Mouse (Mus musculus): ENCODE measurements around the gene Mab21l2. TPM values are rescaled to one million over a fixed set of nuclear protein-coding genes. Genes with fewer than 3 reads are reported as not detected.

Mab21l2 gene
- polyA plus RNA-seq, 1 experiment from 2014 or later, result 38.9 TPM

DNA sequence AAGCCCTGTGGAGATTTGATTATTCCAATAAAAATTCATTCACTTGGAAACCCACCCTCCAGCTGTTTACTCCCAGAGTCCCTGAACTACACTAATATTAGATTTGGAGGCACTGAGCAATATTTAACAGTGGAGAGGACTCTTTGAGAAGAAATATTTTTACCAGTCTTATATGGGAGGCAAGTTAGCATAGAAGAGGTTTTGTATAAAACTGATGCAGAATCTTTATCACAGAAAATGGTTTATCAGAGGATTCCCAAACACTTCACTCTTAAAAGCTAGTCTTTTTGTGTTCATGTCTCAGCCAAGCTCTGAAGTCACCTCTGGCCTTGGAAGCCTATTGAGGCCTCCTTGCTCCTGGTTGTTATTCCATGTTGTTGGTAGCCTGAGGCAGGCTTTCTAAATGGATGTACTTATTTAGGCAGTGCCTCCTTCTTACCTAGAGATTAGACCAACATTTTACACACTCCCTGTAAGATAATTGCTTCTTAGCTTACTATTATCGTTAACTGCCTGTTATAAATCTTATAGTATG is 6.5 kb downstream of the Mab21l2 start:
- WGBS, result 21% methylated on average over 1 of the region's 1 CpGs
- ATAC-seq, result no peak
- Histone ChIP-seq H3K9me3 (ENCODE audit: control insufficient read depth) (no peaks in the 10 kb centered on the region), H3K27me3 (replicated peaks; ENCODE audit: control insufficient read depth, insufficient read depth, low read length) (no peaks in the 10 kb centered on the region), H3K4me2 (replicated peaks; ENCODE audit: low read depth) (peak overlapping the region; percentile 51), H3K36me3 (ENCODE audit: control insufficient read depth, insufficient read depth) (peaks cover 5% of the 10 kb centered on the region; the same call in 1 of the 2 replicates), H3K9ac (ENCODE audit: low read depth, low read length) (no peak overlapping the region), H3K4me3 (ENCODE audit: low read depth, low read length) (peak overlapping the region; percentile 29; the same call in 1 of the 2 replicates), H3K4me1 (replicated peaks; ENCODE audit: control insufficient read depth, insufficient read depth, low read length) (0 out of 2 replicates have a peak, but pooled peaks cover 5% of the 10 kb centered on the region), H3K27ac (ENCODE audit: low read depth, low read length) (no peak overlapping the region)
- TF ChIP-seq CTCF (IDR thresholded peaks at IDR 0.05; ENCODE audit: low read depth), result no peak

DNA sequence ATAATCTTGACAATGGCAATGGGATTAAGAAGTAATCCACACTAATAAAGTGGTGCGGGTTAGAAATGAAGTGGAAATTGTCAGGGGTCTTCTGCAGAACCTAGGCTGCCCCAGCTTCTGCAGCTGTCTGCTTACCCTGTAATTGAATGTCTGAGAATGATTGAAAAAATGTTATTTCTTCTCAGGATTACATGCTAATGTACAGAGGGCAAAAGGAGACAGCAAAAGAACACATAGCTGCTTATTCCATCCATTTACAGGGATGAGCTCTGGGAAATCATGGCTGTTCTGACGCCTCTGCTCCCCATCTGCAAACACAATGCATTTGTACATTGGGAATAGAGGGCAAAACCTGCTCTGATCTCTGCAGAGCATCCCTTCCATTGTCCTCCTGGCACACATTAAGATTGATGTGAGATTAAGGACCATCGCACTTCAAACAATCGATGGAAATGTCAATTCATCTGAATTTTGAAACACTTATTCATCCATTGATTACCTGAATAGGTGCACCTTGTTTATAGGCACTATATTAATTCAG is 7.3 kb downstream of the Mab21l2 start:
- Histone ChIP-seq H3K36me3 (ENCODE audit: control insufficient read depth, insufficient read depth) (no peaks in the 10 kb centered on the region; the same call in 1 of the 2 replicates), H3K4me2 (replicated peaks; ENCODE audit: low read depth) (peak overlapping the region; percentile 51), H3K4me3 (ENCODE audit: low read depth, low read length) (0 out of 2 replicates have a peak overlapping the region, but pooled peaks have one; percentile 9), H3K27me3 (replicated peaks; ENCODE audit: control insufficient read depth, insufficient read depth, low read length) (no peaks in the 10 kb centered on the region), H3K4me1 (replicated peaks; ENCODE audit: control insufficient read depth, insufficient read depth, low read length) (0 out of 2 replicates have a peak, but pooled peaks cover 5% of the 10 kb centered on the region), H3K27ac (ENCODE audit: low read depth, low read length) (no peak overlapping the region), H3K9ac (ENCODE audit: low read depth, low read length) (no peak overlapping the region), H3K9me3 (ENCODE audit: control insufficient read depth) (no peaks in the 10 kb centered on the region)
- 59% methylated on average over 4 of the region's 4 CpGs for WGBS
- ATAC-seq, result no peak
- no peak for TF ChIP-seq CTCF (IDR thresholded peaks at IDR 0.05; ENCODE audit: low read depth)

DNA sequence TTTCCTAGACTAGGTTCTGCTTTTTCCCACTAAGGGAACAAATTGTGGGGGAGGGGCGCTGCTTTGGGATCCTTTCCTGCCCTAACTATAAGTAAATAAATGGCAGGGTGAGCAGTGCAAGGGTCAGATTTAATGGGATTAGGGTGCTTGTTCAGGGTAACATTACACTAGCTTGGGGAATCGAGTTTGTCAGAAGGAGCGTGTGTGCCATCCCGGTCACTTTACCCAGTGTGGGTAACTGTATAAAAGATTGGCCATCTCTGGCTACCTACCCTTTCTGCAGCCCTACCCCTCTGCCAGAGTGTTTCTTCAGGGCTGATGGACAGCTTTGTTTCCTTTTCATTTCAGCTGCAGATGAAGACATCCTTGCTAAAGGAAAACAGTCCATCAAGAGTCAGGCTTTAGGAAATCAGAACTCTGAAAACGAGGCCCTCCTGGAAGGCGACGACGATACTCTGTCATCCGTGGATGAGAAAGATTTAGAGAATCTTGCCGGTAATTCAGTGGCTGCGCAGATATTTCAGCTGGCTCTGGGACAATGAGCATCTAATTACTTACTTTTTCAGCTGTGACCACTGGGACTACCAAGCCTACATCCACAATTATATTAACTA is 8.8 kb downstream of the Mab21l2 start:
- Histone ChIP-seq H3K4me2 (replicated peaks; ENCODE audit: low read depth) (peak overlapping the region; percentile 47), H3K9ac (ENCODE audit: low read depth, low read length) (0 out of 2 replicates have a peak overlapping the region, but pooled peaks have one; percentile 7), H3K27ac (ENCODE audit: low read depth, low read length) (0 out of 2 replicates have a peak overlapping the region, but pooled peaks have one; percentile 15), H3K36me3 (ENCODE audit: control insufficient read depth, insufficient read depth) (no peaks in the 10 kb centered on the region; the same call in 1 of the 2 replicates), H3K4me1 (replicated peaks; ENCODE audit: control insufficient read depth, insufficient read depth, low read length) (0 out of 2 replicates have a peak, but pooled peaks cover 5% of the 10 kb centered on the region), H3K4me3 (ENCODE audit: low read depth, low read length) (no peak overlapping the region; the same call in 1 of the 2 replicates), H3K9me3 (ENCODE audit: control insufficient read depth) (no peaks in the 10 kb centered on the region), H3K27me3 (replicated peaks; ENCODE audit: control insufficient read depth, insufficient read depth, low read length) (no peaks in the 10 kb centered on the region)
- no peak for ATAC-seq
- WGBS, result 45% methylated on average over 11 of the region's 11 CpGs
- no peak for TF ChIP-seq CTCF (IDR thresholded peaks at IDR 0.05; ENCODE audit: low read depth)

DNA sequence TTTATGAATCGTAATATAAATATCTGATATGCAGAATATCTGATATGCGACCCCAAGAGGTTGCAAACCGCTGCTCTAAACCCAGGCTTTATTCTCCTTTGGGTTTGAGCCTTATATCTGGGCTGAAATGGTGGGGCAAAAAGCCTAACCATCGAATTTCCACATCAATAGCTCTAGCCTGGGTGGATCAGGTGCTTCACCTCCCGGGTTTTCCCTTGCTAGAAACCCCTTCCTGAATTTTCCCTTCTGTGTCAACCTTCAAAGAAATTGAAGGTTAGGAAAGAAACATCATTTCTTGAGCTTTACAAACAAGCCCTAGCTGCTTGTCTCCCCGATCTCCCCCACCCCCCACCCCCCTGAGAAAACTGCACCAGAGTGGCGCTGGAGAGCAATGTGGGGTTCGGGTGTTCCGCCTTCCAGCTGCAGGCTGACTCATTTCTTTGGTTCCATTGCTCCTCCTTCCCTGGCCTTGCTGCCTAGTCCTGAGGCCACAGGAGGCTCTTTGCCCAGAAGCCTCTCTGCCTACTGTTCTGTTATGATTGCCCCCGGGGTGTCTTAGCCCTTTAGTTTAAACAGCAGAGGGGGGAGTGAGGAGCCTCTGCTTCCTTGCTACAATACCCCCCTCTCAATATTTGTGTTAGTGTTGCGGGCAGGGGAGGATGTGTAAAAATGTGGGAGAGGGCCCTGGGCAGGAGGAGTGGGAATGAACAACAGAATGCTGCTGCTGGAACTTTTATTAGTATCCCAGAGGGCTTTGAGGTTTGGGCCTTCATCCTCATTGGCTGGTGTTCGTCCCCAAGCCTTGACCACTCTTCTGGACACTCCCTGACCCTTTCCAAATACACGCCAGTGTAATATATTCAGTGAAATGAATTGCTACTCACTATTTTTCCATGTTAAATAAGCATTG is 9.5 kb downstream of the Mab21l2 start:
- Histone ChIP-seq H3K9ac (ENCODE audit: low read depth, low read length) (no peak overlapping the region), H3K27ac (ENCODE audit: low read depth, low read length) (0 out of 2 replicates have a peak overlapping the region, but pooled peaks have one; percentile 15), H3K4me3 (ENCODE audit: low read depth, low read length) (no peak overlapping the region), H3K9me3 (ENCODE audit: control insufficient read depth) (no peaks in the 10 kb centered on the region), H3K27me3 (replicated peaks; ENCODE audit: control insufficient read depth, insufficient read depth, low read length) (no peaks in the 10 kb centered on the region), H3K36me3 (ENCODE audit: control insufficient read depth, insufficient read depth) (no peaks in the 10 kb centered on the region; the same call in 1 of the 2 replicates), H3K4me2 (replicated peaks; ENCODE audit: low read depth) (0 out of 2 replicates have a peak overlapping the region, but pooled peaks have one; percentile 9), H3K4me1 (replicated peaks; ENCODE audit: control insufficient read depth, insufficient read depth, low read length) (0 out of 2 replicates have a peak, but pooled peaks cover 5% of the 10 kb centered on the region)
- whole genome bisulfite sequencing, result 33% methylated on average over 13 of the region's 13 CpGs
- no peak for ATAC-seq
- peak; percentile 59 for TF ChIP-seq CTCF (IDR thresholded peaks at IDR 0.05; ENCODE audit: low read depth)

DNA sequence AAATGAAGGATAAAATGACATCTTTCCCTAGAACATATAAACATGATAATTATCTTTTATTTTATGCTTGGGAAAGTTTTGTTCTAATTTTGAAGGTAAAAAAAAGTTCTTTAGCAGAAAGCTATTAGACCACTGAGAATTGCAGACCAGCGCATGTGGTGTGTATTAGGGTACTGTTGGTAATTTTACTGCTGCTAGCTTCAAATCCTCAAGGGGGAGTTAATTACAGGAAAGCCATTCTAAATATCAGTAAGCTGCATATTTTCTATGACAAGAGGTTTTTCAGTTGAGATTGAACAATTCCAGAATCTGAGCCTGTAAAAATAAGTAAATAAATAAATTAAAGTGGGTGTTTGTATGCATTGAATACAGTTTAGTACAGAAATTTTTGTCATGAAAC is 11.7 kb downstream of the Mab21l2 start:
- Histone ChIP-seq H3K27ac (ENCODE audit: low read depth, low read length) (no peak overlapping the region), H3K36me3 (ENCODE audit: control insufficient read depth, insufficient read depth) (no peaks in the 10 kb centered on the region; the same call in 1 of the 2 replicates), H3K9ac (ENCODE audit: low read depth, low read length) (no peak overlapping the region), H3K9me3 (ENCODE audit: control insufficient read depth) (no peaks in the 10 kb centered on the region), H3K4me1 (replicated peaks; ENCODE audit: control insufficient read depth, insufficient read depth, low read length) (0 out of 2 replicates have a peak, but pooled peaks cover 5% of the 10 kb centered on the region), H3K27me3 (replicated peaks; ENCODE audit: control insufficient read depth, insufficient read depth, low read length) (no peaks in the 10 kb centered on the region), H3K4me2 (replicated peaks; ENCODE audit: low read depth) (no peak overlapping the region), H3K4me3 (ENCODE audit: low read depth, low read length) (no peak overlapping the region)
- TF ChIP-seq CTCF (IDR thresholded peaks at IDR 0.05; ENCODE audit: low read depth), result 0 out of 2 replicates have a peak, but pooled peaks have one; percentile 9
- no peak for ATAC-seq
- WGBS, result 92% methylated on average over 1 of the region's 1 CpGs
